Mouse (Mus musculus) lung, embryonic 15.5 days (tissue): Measurements from ENCODE around the gene Rpe65. TPM values are rescaled to one million over a fixed set of nuclear protein-coding genes. Genes with fewer than 3 reads are reported as not detected.

Experiments used
- ATAC-seq: fragments of 200-750 bp; cut with Nextera tagmentation; 2 replicates; pipeline ENCODE4 v1.8.0; 2017; ENCODE audit warnings: moderate number of reproducible peaks, borderline replicate concordance; ENCODE audit not compliant: low FRiP score, low TSS enrichment; ENCODE audit errors: extremely low read depth
- H3K27ac ChIP-seq: fragments of 300-500 bp; sonication (generic); 2 replicates; pipeline ENCODE4 v1.5.1; 2015; ENCODE audit warnings: moderate library complexity, mild to moderate bottlenecking, inconsistent platforms
- H3K27me3 ChIP-seq: fragments of 300-500 bp; sonication (generic); 2 replicates; pipeline ENCODE4 v1.6.1; 2015; ENCODE audit warnings: inconsistent platforms
- H3K36me3 ChIP-seq: fragments of 300-500 bp; sonication (generic); 2 replicates; pipeline ENCODE4 v1.6.1; 2015; ENCODE audit warnings: inconsistent platforms
- H3K4me1 ChIP-seq: fragments of 300-500 bp; sonication (generic); 2 replicates; pipeline ENCODE4 v1.6.1; 2015; ENCODE audit warnings: inconsistent platforms
- H3K4me2 ChIP-seq: fragments of 300-500 bp; sonication (generic); 2 replicates; pipeline ENCODE4 v1.6.1; 2015; ENCODE audit warnings: inconsistent platforms, mild to moderate bottlenecking, moderate library complexity
- H3K4me3 ChIP-seq: fragments of 300-500 bp; sonication (generic); 2 replicates; pipeline ENCODE4 v1.5.1; 2015; ENCODE audit warnings: mild to moderate bottlenecking, inconsistent platforms
- H3K9ac ChIP-seq: fragments of 300-500 bp; sonication (generic); 2 replicates; pipeline ENCODE4 v1.6.1; 2015; ENCODE audit warnings: inconsistent platforms
- H3K9me3 ChIP-seq: fragments of 300-500 bp; sonication (generic); 2 replicates; pipeline ENCODE4 v1.6.1; 2016; ENCODE audit warnings: inconsistent platforms
- WGBS: fragments of 180-500 bp; shearing (Covaris S2); methylation state at CpG from one replicate; pipeline ENCODE4 v1.1.7; 2015; 5-methylcytosine and 5-hydroxymethylcytosine counted together
- polyA plus RNA-seq: library from polyadenylated mRNA; unstranded; fragments of >200 nt; fragmentation: Nextera tagmentation; extraction: Ambion mirVana; gene quantifications from 2 replicates; pipeline ENCODE4 v1.2.1, GENCODE M21; 2015

The Rpe65 gene
- polyA plus RNA-seq = not detected in 2 replicates

DNA sequence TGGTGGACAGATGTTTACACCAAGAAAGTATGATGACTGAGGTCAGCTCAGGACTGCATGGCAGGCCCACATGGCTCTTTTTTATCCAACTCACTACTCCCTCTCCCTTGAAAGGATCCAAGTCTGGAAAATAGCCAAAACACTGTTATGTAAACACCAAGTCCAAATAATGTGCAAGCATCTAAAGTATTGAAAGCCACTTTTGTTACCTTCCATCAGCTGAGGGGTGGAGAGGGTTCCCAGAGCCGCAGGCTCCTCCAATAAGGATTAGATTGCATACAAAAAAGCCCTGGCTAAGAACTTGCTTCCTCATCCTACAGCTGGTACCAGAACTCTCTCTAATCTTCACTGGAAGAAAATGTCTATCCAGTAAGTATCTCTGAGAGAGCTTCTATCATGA, at the start of gene Rpe65:
Gene Rpe65, plus strand, starts transcription at position 301 of the 400 bp plus-strand sequence.
- no peaks in the 10 kb centered on the region for H3K36me3 ChIP-seq
- no peak within 1 kb of the TSS for H3K27ac ChIP-seq
- H3K4me1 ChIP-seq = no peaks in the 10 kb centered on the region
- H3K4me2 ChIP-seq = no peak within 1 kb of the TSS
- no peaks in the 10 kb centered on the region for H3K9me3 ChIP-seq
- 51% methylated on average over 1 of the region's 1 CpGs for WGBS
- no peak within 1 kb of the TSS for H3K4me3 ChIP-seq
- H3K9ac ChIP-seq = no peak within 1 kb of the TSS
- no peak for ATAC-seq
- no peaks in the 10 kb centered on the region for H3K27me3 ChIP-seq

DNA sequence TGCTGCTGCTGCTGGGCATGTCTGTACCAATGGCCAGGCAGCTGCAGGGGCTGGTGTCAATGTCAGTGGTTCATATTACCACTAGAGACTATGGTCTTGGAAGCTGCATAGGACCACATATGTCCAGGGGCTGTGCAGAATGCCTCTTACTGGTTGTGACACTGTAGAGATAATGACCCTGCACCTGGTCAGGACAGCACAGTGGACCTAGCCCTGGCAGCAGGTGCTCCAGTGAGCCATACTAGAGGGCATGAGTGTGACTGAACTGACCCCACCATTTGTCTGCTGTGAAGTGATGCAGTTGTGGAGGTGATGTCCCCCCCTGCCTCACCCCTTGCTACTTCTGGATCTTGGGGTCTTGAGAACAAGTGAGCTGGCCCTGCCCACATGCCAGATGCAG, 48.8 kb upstream of the Rpe65 start:
- Histone ChIP-seq H3K9me3 (no peaks in the 10 kb centered on the region), H3K27ac (no peak overlapping the region), H3K4me2 (no peak overlapping the region), H3K9ac (no peak overlapping the region), H3K27me3 (no peaks in the 10 kb centered on the region), H3K4me1 (no peaks in the 10 kb centered on the region), H3K4me3 (no peak overlapping the region), H3K36me3 (no peaks in the 10 kb centered on the region)
- peak; percentile 23; the same call in 1 of the 2 replicates for ATAC-seq

DNA sequence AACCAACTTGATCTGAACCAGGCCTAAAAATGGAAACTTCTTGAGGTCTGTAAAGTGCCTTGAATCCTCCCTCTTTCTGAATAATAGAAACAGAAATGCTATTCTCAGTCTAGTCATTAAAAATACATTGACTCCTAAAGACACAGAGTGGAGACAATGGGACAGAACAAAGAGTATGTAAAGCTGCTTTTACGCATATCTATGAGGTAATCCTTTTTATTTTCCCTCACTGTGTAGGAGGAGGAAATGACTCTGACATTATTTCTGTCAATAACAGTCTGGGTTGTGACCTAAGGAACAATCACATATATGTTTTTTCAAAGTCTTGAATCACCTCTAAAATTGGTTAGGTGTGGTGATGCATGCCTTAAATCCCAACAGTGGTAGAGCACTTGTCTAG, 16.0 kb downstream of the Rpe65 start:
- H3K4me3 ChIP-seq = no peak overlapping the region
- H3K9me3 ChIP-seq = no peaks in the 10 kb centered on the region
- H3K36me3 ChIP-seq = no peaks in the 10 kb centered on the region
- WGBS = 95% methylated on average over 1 of the region's 1 CpGs
- H3K27ac ChIP-seq = no peak overlapping the region
- no peak overlapping the region for H3K4me2 ChIP-seq
- ATAC-seq = no peak
- H3K9ac ChIP-seq = no peak overlapping the region
- H3K27me3 ChIP-seq = no peaks in the 10 kb centered on the region
- no peaks in the 10 kb centered on the region for H3K4me1 ChIP-seq

DNA sequence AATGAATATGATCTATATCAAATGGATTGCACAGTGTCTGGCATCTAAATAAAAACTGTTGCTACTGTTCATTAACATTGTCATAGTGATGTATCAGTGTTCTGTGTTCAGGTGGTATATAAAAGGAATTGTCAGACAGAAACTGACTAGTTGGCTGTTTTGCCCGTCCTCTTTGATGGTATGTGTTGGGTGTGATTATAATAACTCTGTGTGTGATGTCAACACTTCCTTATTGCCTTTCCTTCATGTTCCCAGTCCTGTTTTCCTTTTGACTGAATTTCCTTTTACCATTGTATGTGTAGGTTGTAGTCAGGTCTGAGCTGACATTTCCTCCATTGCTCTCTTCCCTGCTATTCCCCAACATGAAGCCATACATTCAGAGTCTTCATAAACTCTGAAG, 22.1 kb downstream of the Rpe65 start:
- Histone ChIP-seq H3K4me2 (no peak overlapping the region), H3K4me3 (no peak overlapping the region), H3K9me3 (no peaks in the 10 kb centered on the region), H3K4me1 (no peaks in the 10 kb centered on the region), H3K36me3 (no peaks in the 10 kb centered on the region), H3K27ac (no peak overlapping the region), H3K27me3 (no peaks in the 10 kb centered on the region), H3K9ac (no peak overlapping the region)
- WGBS = 19% methylated on average over 1 of the region's 1 CpGs
- ATAC-seq = no peak

DNA sequence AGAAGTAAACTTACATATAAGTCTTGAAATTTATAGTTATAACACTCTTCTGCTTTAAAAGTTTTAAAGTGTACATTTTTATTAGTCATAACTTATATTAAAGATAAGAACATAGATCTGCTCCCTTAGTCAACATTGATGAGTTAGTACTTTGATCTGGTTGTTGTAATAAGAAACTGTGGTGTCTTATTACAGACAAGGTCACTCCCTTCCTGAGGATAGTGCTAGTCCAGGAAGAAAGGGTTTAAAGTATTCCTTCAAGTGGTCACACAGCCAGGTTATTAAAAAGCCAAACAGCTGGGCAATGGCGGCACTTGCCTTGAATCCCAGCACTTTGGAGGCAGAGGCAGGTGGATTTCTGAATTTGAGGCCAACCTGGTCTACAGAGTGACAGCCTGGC, 25.0 kb downstream of the Rpe65 start:
- Histone ChIP-seq H3K9ac (no peak overlapping the region), H3K4me2 (no peak overlapping the region), H3K4me3 (no peak overlapping the region), H3K27ac (no peak overlapping the region), H3K27me3 (no peaks in the 10 kb centered on the region), H3K36me3 (no peaks in the 10 kb centered on the region), H3K4me1 (no peaks in the 10 kb centered on the region), H3K9me3 (no peaks in the 10 kb centered on the region)
- 59% methylated on average over 1 of the region's 1 CpGs for WGBS
- no peak for ATAC-seq

DNA sequence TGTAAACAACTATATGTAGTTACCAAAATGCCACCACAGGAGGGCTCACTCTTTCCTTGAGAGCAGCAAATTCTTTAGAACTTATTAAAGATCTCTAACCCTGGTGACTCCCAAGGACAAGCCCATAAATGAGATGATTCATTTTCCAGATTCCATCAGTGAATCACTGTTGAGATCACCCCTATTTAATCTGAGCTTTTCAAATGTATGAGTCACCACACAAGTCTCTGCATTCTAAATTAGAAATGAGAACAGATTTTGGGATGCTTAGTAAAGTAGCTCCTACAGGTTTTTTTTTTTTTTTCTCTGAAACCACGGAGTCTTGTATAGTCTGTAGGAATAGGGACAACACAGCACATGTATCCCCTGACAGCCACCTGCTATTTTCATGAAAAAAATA, 61.8 kb downstream of the Rpe65 start:
- 75% methylated on average over 1 of the region's 1 CpGs for WGBS
- ATAC-seq = no peak
- no peaks in the 10 kb centered on the region for H3K36me3 ChIP-seq

DNA sequence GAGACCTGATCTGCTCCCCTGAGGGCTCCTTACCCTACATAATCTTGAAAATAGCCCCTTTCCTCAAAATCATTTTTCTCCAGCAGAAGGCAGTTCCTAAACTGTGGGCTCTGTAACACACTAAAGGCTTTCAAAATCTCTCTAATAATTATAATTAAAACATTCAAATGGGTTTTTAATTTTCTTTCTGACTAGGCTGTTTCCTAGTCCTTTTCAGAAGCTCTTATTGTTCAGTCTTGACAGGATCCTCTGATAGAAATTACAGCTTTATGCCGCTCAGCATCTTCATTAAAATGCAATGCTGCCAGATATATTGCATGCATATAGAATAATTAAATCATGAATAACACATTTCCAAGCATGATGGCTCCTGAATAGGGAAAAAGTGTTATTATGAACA, 64.4 kb downstream of the Rpe65 start:
- WGBS = 93% methylated on average over 1 of the region's 1 CpGs
- H3K4me2 ChIP-seq = no peak overlapping the region
- H3K9me3 ChIP-seq = no peaks in the 10 kb centered on the region
- H3K4me1 ChIP-seq = no peaks in the 10 kb centered on the region
- no peak overlapping the region for H3K27ac ChIP-seq
- ATAC-seq = no peak
- H3K27me3 ChIP-seq = no peaks in the 10 kb centered on the region
- H3K4me3 ChIP-seq = no peak overlapping the region
- H3K9ac ChIP-seq = no peak overlapping the region
- no peaks in the 10 kb centered on the region for H3K36me3 ChIP-seq

More for the DNA sequence above, 61.8 kb downstream of the Rpe65 start:
- Histone ChIP-seq H3K4me1 (no peaks in the 10 kb centered on the region), H3K27me3 (no peaks in the 10 kb centered on the region), H3K27ac (no peak overlapping the region), H3K4me2 (no peak overlapping the region), H3K4me3 (no peak overlapping the region), H3K9me3 (no peaks in the 10 kb centered on the region), H3K9ac (no peak overlapping the region)

Other genes with a start within 250 kb of the Rpe65 start
- gene Depdc1a, start 103.7 kb upstream of the Rpe65 start, polyA plus RNA-seq = 47.7 TPM in 2 replicates
- 162 and 170 TPM in 2 replicates for gene Wls, start 240.5 kb downstream of the Rpe65 start, polyA plus RNA-seq